Mouse (Mus musculus): ENCODE measurements around the gene Kcnh8.

Kcnh8 gene

GRCm38 (mm10) chr17:52602093-52602780 is at the start of gene Kcnh8:
Kcnh8 (plus strand) TSS chr17:52602709.
- no peak for DNase-seq (ENCODE audit: low read depth, low spot score)

DNA sequence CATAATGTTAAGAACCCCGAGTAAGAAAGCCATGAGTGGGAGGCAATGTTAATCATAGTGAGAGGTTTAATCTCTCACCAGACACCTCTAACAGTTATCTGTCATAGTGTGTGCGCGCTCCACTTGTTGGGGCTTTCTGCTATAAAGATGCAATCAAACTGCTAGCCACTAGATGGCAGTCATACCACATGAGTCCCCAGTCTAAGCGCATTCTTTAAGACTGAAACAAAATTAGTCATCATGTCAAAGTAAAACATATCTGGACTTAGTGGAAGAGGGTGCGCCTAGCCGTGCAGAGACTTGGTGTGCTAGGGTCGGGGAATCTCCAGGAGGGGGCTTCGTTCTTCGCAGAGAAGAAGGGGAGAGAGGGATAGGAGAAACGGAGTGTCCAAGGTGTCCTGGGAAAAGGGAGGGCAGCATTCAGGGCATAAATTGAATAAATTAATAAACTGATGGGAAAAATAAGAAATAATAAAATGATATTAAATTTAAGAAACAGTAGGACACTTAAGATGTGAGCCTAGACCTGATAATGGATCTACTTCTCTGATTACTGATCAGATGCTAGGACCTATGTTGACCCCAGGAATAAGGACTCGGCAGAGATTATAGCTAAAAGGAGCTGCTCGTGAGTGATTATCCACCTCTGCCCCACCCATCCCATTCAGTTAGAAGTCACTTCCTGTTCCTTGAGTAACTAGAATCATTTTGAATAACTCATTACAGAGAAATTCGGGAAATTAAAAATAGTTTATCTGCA is 42.4 kb upstream of the Kcnh8 start:
- peak; percentile 30 for DNase-seq (ENCODE audit: low read depth, low spot score)

- no peak for DNase-seq (ENCODE audit: low read depth, low spot score)
Measured at GRCm38 (mm10) chr17:52565467-52566155, 36.9 kb upstream of the Kcnh8 start.

GRCm38 (mm10) chr17:52569584-52570270 is 32.8 kb upstream of the Kcnh8 start:
- peak; percentile 6 for DNase-seq (ENCODE audit: low read depth, low spot score)

- no peak for DNase-seq (ENCODE audit: low read depth, low spot score)
Measured at GRCm38 (mm10) chr17:52572229-52572628, 30.3 kb upstream of the Kcnh8 start.

DNA sequence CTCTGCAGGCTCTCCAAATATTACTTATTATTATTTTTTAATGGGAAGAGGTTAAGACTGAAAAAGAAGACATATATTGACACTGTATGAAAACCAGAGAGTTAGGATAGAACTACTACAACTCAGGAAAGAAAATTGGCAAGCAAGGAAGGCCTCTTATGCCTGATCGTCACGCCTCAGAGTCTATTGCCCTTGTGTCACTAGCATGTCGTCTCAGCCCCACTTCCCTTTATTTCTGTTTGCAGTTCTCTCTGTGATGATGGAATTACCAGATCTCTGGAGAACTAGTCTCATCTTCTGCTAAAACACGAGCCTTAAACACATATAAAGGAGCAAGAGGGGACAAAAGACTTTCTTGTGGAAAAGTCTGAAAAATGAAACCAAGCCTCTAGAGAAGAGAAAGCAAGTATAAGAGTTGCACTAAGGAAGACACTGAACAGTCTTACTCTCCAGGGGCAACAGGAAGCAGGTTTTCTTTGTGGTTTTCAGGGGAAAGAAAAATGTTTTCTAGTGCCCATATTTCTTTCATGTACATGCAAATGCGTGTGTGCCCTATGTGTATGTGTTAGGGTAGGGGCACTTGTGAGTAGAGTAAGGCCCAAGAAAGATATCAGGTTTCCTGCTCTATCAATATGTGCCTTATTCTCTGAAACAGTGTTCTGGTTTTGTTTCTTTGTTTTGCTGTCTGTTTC is 10.9 kb upstream of the Kcnh8 start:
- DNase-seq (ENCODE audit: low read depth, low spot score): no peak

DNA sequence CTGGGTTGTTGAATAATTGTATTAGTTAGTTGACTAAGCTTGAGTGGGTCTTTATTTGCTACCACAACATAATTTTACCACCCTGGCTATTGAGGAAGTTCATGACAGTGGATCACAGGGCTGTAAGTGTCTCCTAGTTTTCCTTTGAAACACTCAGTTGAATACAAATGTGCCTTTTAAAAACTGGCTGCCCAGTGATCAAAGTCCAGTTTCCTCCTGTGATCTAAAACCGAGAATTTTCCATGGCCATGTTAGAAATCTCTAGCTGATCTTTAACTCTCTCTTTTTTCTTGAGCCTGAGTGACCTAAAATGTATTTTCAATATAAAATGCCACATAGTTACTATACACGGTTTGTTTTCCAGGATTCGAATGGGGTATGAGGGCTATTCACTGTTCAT is 3.4 kb upstream of the Kcnh8 start:
- DNase-seq (ENCODE audit: low read depth, low spot score): no peak

- DNase-seq (ENCODE audit: low read depth, low spot score): peak; percentile 13
Measured at GRCm38 (mm10) chr17:52600882-52601371, 1.6 kb upstream of the Kcnh8 start.

DNA sequence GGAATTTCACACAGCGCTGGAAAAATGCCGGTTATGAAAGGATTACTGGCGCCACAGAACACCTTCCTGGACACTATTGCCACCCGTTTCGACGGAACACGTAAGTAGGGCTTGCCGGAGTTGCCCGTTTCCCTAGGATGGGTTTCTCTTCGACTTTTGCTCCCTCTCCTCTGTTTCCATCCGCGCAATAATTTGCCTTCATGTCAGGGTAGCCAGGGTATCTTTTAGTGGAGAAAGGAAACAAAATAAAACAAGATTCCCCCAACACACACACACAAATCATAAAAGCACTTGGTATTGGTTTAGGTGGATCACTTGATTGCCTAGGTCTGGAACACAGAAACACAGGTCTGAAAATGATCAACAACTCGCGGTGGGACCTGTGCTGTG is 267 bp downstream of the Kcnh8 start:
- no peak for DNase-seq (ENCODE audit: low read depth, low spot score)

DNA sequence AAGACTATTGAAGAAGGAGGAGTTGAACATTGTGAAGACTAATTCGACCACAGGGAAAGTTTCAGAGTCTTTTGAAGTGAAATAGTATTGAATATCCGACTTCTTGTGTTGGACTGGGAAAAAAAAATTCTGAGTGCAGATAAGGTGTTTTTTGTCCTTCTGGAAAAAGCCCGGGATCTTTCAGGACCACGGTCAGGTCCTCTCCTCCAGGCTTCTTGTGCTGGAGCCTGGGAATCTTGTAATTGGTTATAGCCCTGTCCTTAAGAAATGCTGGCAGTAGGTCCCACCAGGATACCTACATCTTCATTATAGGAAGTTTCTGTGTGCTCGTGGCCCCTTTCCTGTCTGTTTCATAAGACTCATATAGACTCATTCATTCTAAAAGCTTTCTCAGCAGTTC is 902 bp downstream of the Kcnh8 start:
- DNase-seq (ENCODE audit: low read depth, low spot score): no peak

DNA sequence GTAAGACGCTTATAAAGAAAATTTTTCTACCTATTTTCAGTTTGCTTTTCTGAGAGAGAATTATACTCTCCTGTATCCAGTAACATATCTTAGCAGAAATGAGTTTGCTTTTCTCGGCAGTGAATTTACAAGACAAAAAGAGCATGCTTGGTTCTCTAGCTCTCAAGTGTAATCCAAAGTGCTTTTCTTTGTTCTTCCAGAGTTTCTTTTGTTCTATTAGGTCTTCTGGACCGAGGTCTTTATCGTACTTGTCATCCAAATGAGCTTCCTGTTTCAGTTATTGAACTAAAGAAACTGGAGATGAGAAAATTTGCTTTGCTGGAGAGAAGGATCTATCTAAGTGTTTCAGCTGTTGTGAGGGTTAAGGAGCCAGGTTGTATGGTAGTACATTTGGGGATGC is 8.9 kb downstream of the Kcnh8 start:
- DNase-seq (ENCODE audit: low read depth, low spot score): no peak

- DNase-seq (ENCODE audit: low read depth, low spot score): no peak
Measured at GRCm38 (mm10) chr17:52649186-52649585, 46.7 kb downstream of the Kcnh8 start.

GRCm38 (mm10) chr17:52691988-52692387 is 89.5 kb downstream of the Kcnh8 start:
- no peak for DNase-seq (ENCODE audit: low read depth, low spot score)

DNA sequence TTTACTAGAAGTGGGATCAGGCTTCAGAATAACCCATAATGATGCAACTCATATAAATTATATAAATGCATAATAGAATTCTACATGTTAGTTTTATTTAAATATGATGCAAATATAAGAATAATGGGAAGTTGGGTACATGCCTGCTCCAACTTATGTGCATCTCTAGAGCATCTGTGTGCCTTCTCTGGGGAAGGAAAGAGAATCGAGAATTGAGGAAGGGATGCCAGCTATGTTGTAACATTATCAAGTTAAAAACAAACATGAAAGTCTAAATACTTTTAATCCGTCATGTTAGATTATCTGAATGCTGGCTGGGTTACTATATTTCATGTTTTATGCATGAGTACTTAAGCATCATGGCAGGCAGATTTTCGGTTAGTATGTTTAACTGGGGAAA is 99.4 kb downstream of the Kcnh8 start:
- DNase-seq (ENCODE audit: low read depth, low spot score): no peak

GRCm38 (mm10) chr17:52712319-52712718 is 109.8 kb downstream of the Kcnh8 start:
- DNase-seq (ENCODE audit: low read depth, low spot score): no peak

DNA sequence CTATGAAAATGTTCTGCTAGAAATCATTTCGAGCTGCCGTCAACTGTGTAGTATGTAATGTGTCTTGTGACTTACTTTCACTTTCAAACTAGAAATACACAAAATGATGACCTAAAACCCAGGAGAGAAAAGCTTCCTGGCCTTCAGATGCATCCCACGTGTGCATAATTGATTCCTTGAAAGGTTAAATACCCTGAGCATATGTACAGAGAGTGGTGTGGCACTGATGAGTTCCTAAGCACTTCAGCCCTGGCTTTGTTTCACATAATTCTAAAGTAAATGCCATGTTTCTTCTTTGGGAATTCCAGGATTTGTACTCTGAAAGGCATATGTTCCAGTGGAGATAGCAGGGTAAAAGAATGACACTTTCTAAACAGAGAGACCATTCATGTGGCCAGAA is 119.7 kb downstream of the Kcnh8 start:
- DNase-seq (ENCODE audit: low read depth, low spot score): no peak

- DNase-seq (ENCODE audit: low read depth, low spot score): no peak
Measured at GRCm38 (mm10) chr17:52728806-52729205, 126.3 kb downstream of the Kcnh8 start.

DNA sequence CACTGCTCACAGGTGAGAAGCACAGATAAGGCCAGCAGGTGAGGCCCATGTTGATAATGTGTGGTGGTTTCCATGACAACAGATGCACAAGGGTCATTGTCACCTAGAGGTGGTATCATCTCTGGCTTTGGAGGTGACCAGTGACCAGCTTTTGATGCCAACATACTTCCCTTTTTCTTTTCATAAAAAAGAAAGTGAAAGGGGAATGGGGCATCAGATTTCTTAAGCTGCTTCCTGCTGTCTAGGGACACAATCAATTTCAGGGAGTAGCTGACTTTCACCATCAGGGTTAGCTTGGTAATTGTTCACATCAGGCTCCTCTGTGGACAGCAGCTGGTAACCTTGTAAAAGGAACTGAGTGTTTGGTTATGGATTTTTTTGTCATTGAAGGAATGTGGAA is 135.9 kb downstream of the Kcnh8 start:
- DNase-seq (ENCODE audit: low read depth, low spot score): no peak

GRCm38 (mm10) chr17:52788151-52788550 is 185.6 kb downstream of the Kcnh8 start:
- peak; percentile 2 for DNase-seq (ENCODE audit: low read depth, low spot score)

- no peak for DNase-seq (ENCODE audit: low read depth, low spot score)
Measured at GRCm38 (mm10) chr17:52804463-52804862, 202.0 kb downstream of the Kcnh8 start.

DNA sequence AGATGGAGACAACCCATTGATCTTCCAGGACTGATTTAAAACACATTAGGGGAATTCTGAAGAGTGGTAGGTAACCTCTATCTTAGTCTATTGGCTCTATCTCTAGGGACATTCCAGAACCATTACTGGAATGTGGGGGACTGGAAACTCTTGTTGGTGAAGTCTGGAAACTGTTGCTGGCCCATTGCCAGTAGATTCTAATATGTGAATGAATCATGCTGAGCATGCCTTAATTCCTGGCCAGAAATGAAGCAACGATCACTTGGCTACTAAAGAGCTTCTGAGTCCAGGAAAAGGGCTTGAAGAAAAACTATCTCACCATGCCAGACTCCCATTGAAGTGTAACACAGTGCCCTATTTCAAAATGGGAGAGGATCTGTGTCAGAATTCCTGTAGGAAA is 208.3 kb downstream of the Kcnh8 start:
- DNase-seq (ENCODE audit: low read depth, low spot score): peak; percentile 4
